ENCODE assay signal across 20 mouse cellular contexts in genomic region chr11:70345061-70345460, GRCm38 (mm10). TPM values are rescaled to one million over a fixed set of nuclear protein-coding genes. Genes with fewer than 3 reads are reported as not detected.
"Had no signal": no experiment of that assay in that cellular context is flagged by ENCODE, and none has a peak within 500 bp of the region (broad histone marks: within the 10 kb centered on the region; RNA-seq: fewer than 3 reads in every experiment).

No protein-coding gene starts in this region.

- DNase-seq: lung, adult 18-20 months; lung, embryonic 14.5 days; lung, postnatal 10 days; lung, postnatal 4 days; midbrain, embryonic 14.5 days; retina, postnatal 1 day; right cerebral cortex, adult 18-20 months; right cerebral cortex, postnatal 25 days; thymus, adult 18-20 months; thymus, postnatal 14 days; thymus, postnatal 36 days had no signal

- H3K4me2 ChIP-seq: lung, embryonic 14.5 days; midbrain, embryonic 12.5 days; neural tube, embryonic 13.5 days; neural tube, embryonic 15.5 days; stomach, embryonic 15.5 days had no signal

- H3K9ac ChIP-seq: lung, embryonic 14.5 days; midbrain, embryonic 12.5 days; neural tube, embryonic 13.5 days; neural tube, embryonic 15.5 days; stomach, embryonic 15.5 days had no signal

- H3K4me1 ChIP-seq: midbrain, embryonic 10.5 days; midbrain, embryonic 12.5 days; neural tube, embryonic 13.5 days; neural tube, embryonic 15.5 days; stomach, embryonic 15.5 days had no signal

- H3K36me3 ChIP-seq: midbrain, embryonic 10.5 days; midbrain, embryonic 12.5 days; neural tube, embryonic 13.5 days; neural tube, embryonic 15.5 days; stomach, embryonic 15.5 days had no signal

- H3K4me3 ChIP-seq: midbrain, embryonic 10.5 days; midbrain, embryonic 12.5 days; myocyte; neural tube, embryonic 13.5 days; neural tube, embryonic 15.5 days; stomach, embryonic 15.5 days had no signal

- H3K27ac ChIP-seq: midbrain, embryonic 10.5 days; midbrain, embryonic 12.5 days; neural tube, embryonic 13.5 days; neural tube, embryonic 15.5 days; stomach, embryonic 15.5 days had no signal

- H3K9me3 ChIP-seq: midbrain, embryonic 10.5 days; midbrain, embryonic 12.5 days; neural tube, embryonic 13.5 days; neural tube, embryonic 15.5 days; stomach, embryonic 15.5 days had no signal

- ATAC-seq: midbrain, embryonic 16.5 days had no signal

RNA-seq across cellular contexts. Expression of gene Alox15, which starts 6.8 kb away (rescaled TPM):
- total RNA-seq: megakaryocyte-erythroid progenitor cell, adult 5-6 weeks had no signal
- polyA plus RNA-seq: midbrain, embryonic 10.5 days; midbrain, embryonic 14.5 days; myocyte; neural tube, embryonic 11.5 days; neural tube, embryonic 13.5 days; neural tube, embryonic 15.5 days had no signal

RNA-seq across cellular contexts. Expression of gene Alox12e, which starts 22.6 kb away (rescaled TPM):
- total RNA-seq: megakaryocyte-erythroid progenitor cell, adult 5-6 weeks had no signal
- polyA plus RNA-seq: lung, embryonic 14.5 days; midbrain, embryonic 10.5 days; midbrain, embryonic 12.5 days; midbrain, embryonic 14.5 days; midbrain, embryonic 16.5 days; myocyte; neural tube, embryonic 11.5 days; neural tube, embryonic 13.5 days; neural tube, embryonic 15.5 days; stomach, embryonic 15.5 days had no signal
